Mouse (Mus musculus): ENCODE results near the gene Aco2. TPM values are rescaled to one million over a fixed set of nuclear protein-coding genes. Genes with fewer than 3 reads are reported as not detected.

Aco2 gene
- polyA plus RNA-seq, 1 experiment: 368 TPM

GRCm38 (mm10) chr15:81879531-81880401, 7.7 kb downstream of the Aco2 start:
- Histone ChIP-seq H3K4me3 (ENCODE audit: insufficient read depth, poor library complexity, severe bottlenecking) (no peak overlapping the region), H3K79me2 (ENCODE audit: control insufficient read depth, insufficient read depth) (peaks cover 100% of the 10 kb centered on the region), H3K27me3 (ENCODE audit: control insufficient read depth, insufficient read depth, insufficient read length) (no peaks in the 10 kb centered on the region), H3K36me3 (ENCODE audit: control insufficient read depth, insufficient read depth) (peaks cover 22% of the 10 kb centered on the region), H3ac (ENCODE audit: control insufficient read depth, insufficient read length, low read depth) (no peak overlapping the region), H3K79me3 (ENCODE audit: low read depth) (peaks cover 94% of the 10 kb centered on the region)
- no peak for TF ChIP-seq CTCF (IDR thresholded peaks at IDR 0.05; ENCODE audit: control insufficient read depth, insufficient read depth, insufficient read length)
- no peak for TF ChIP-seq FOSL1 (IDR thresholded peaks at IDR 0.05; ENCODE audit: insufficient read depth, low read length, poor library complexity, severe bottlenecking)
- no peak for TF ChIP-seq MYOD1 (IDR thresholded peaks at IDR 0.05; ENCODE audit: control insufficient read depth, insufficient read length, low read depth)
- TF ChIP-seq CEBPB (IDR thresholded peaks at IDR 0.05; ENCODE audit: low read depth): no peak
- no peak for TF ChIP-seq MYOG (IDR thresholded peaks at IDR 0.05; ENCODE audit: control insufficient read depth, extremely low read depth, insufficient read length)
- no peak for TF ChIP-seq USF1 (IDR thresholded peaks at IDR 0.05; ENCODE audit: low read depth)
- no peak for TF ChIP-seq MAX (IDR thresholded peaks at IDR 0.05)

- H3K79me2 ChIP-seq (ENCODE audit: control insufficient read depth, insufficient read depth): peaks cover 100% of the 10 kb centered on the region
- H3K36me3 ChIP-seq (ENCODE audit: control insufficient read depth, insufficient read depth): peaks cover 23% of the 10 kb centered on the region
- H3K79me3 ChIP-seq (ENCODE audit: low read depth): peaks cover 93% of the 10 kb centered on the region
- TF ChIP-seq USF1 (IDR thresholded peaks at IDR 0.05; ENCODE audit: low read depth) (no peak), CTCF (IDR thresholded peaks at IDR 0.05; ENCODE audit: control insufficient read depth, insufficient read depth, insufficient read length) (no peak), MYOG (IDR thresholded peaks at IDR 0.05; ENCODE audit: control insufficient read depth, extremely low read depth, insufficient read length) (no peak), CEBPB (IDR thresholded peaks at IDR 0.05; ENCODE audit: low read depth) (no peak)
- H3ac ChIP-seq (ENCODE audit: control insufficient read depth, insufficient read length, low read depth): no peak overlapping the region
- H3K4me3 ChIP-seq (ENCODE audit: insufficient read depth, poor library complexity, severe bottlenecking): no peak overlapping the region
- no peaks in the 10 kb centered on the region for H3K27me3 ChIP-seq (ENCODE audit: control insufficient read depth, insufficient read depth, insufficient read length)
Measured at GRCm38 (mm10) chr15:81882348-81882747, 10.2 kb downstream of the Aco2 start.

- Histone ChIP-seq H3K79me2 (ENCODE audit: control insufficient read depth, insufficient read depth) (peaks cover 87% of the 10 kb centered on the region), H3K36me3 (ENCODE audit: control insufficient read depth, insufficient read depth) (peaks cover 48% of the 10 kb centered on the region), H3K79me3 (ENCODE audit: low read depth) (peaks cover 70% of the 10 kb centered on the region), H3K27me3 (ENCODE audit: control insufficient read depth, insufficient read depth, insufficient read length) (no peaks in the 10 kb centered on the region), H3ac (ENCODE audit: control insufficient read depth, insufficient read length, low read depth) (no peak overlapping the region), H3K4me3 (ENCODE audit: insufficient read depth, poor library complexity, severe bottlenecking) (no peak overlapping the region)
- TF ChIP-seq CEBPB (IDR thresholded peaks at IDR 0.05; ENCODE audit: low read depth) (no peak), CTCF (IDR thresholded peaks at IDR 0.05; ENCODE audit: control insufficient read depth, insufficient read depth, insufficient read length) (no peak), MAX (IDR thresholded peaks at IDR 0.05) (no peak), FOSL1 (IDR thresholded peaks at IDR 0.05; ENCODE audit: insufficient read depth, low read length, poor library complexity, severe bottlenecking) (no peak), MYOD1 (IDR thresholded peaks at IDR 0.05; ENCODE audit: control insufficient read depth, insufficient read length, low read depth) (no peak)
Measured at GRCm38 (mm10) chr15:81885418-81885934, 13.4 kb downstream of the Aco2 start.

- no peak for TF ChIP-seq CEBPB (IDR thresholded peaks at IDR 0.05; ENCODE audit: low read depth)
- TF ChIP-seq MAX (IDR thresholded peaks at IDR 0.05): no peak
- no peak for TF ChIP-seq USF1 (IDR thresholded peaks at IDR 0.05; ENCODE audit: low read depth)
- TF ChIP-seq MYOG (IDR thresholded peaks at IDR 0.05; ENCODE audit: control insufficient read depth, extremely low read depth, insufficient read length): no peak
- no peak for TF ChIP-seq FOSL1 (IDR thresholded peaks at IDR 0.05; ENCODE audit: insufficient read depth, low read length, poor library complexity, severe bottlenecking)
- no peak for TF ChIP-seq CTCF (IDR thresholded peaks at IDR 0.05; ENCODE audit: control insufficient read depth, insufficient read depth, insufficient read length)
- no peak for TF ChIP-seq MYOD1 (IDR thresholded peaks at IDR 0.05; ENCODE audit: control insufficient read depth, insufficient read length, low read depth)
- Histone ChIP-seq H3K27me3 (ENCODE audit: control insufficient read depth, insufficient read depth, insufficient read length) (no peaks in the 10 kb centered on the region), H3K79me2 (ENCODE audit: control insufficient read depth, insufficient read depth) (peaks cover 72% of the 10 kb centered on the region), H3ac (ENCODE audit: control insufficient read depth, insufficient read length, low read depth) (no peak overlapping the region), H3K4me3 (ENCODE audit: insufficient read depth, poor library complexity, severe bottlenecking) (no peak overlapping the region), H3K36me3 (ENCODE audit: control insufficient read depth, insufficient read depth) (peaks cover 63% of the 10 kb centered on the region), H3K79me3 (ENCODE audit: low read depth) (peaks cover 55% of the 10 kb centered on the region)
Measured at GRCm38 (mm10) chr15:81886795-81887550, 14.9 kb downstream of the Aco2 start.

GRCm38 (mm10) chr15:81889175-81889574, 17.1 kb downstream of the Aco2 start:
- Histone ChIP-seq H3K79me2 (ENCODE audit: control insufficient read depth, insufficient read depth) (peaks cover 50% of the 10 kb centered on the region), H3K36me3 (ENCODE audit: control insufficient read depth, insufficient read depth) (peaks cover 76% of the 10 kb centered on the region), H3K4me3 (ENCODE audit: insufficient read depth, poor library complexity, severe bottlenecking) (no peak overlapping the region), H3K79me3 (ENCODE audit: low read depth) (peaks cover 35% of the 10 kb centered on the region), H3ac (ENCODE audit: control insufficient read depth, insufficient read length, low read depth) (no peak overlapping the region), H3K27me3 (ENCODE audit: control insufficient read depth, insufficient read depth, insufficient read length) (no peaks in the 10 kb centered on the region)
- TF ChIP-seq CEBPB (IDR thresholded peaks at IDR 0.05; ENCODE audit: low read depth): no peak
- no peak for TF ChIP-seq USF1 (IDR thresholded peaks at IDR 0.05; ENCODE audit: low read depth)
- no peak for TF ChIP-seq MYOG (IDR thresholded peaks at IDR 0.05; ENCODE audit: control insufficient read depth, extremely low read depth, insufficient read length)
- no peak for TF ChIP-seq MAX (IDR thresholded peaks at IDR 0.05)
- no peak for TF ChIP-seq MYOD1 (IDR thresholded peaks at IDR 0.05; ENCODE audit: control insufficient read depth, insufficient read length, low read depth)
- no peak for TF ChIP-seq FOSL1 (IDR thresholded peaks at IDR 0.05; ENCODE audit: insufficient read depth, low read length, poor library complexity, severe bottlenecking)
- no peak for TF ChIP-seq CTCF (IDR thresholded peaks at IDR 0.05; ENCODE audit: control insufficient read depth, insufficient read depth, insufficient read length)
